Mouse (Mus musculus) heart, embryonic 12.5 days (tissue): ENCODE measurements around the gene Gsdma2. TPM values are rescaled to one million over a fixed set of nuclear protein-coding genes. Genes with fewer than 3 reads are reported as not detected.
"Not testable (repeated sequence)": the region's sequence is repeated elsewhere in the genome, so short reads cannot be mapped to it uniquely, and the experiment has no call there.

ENCODE experiments used
- ATAC-seq: fragments of 200-750 bp; cut with Nextera tagmentation; 2 replicates; pipeline ENCODE4 v1.8.0; 2017; ENCODE audit warnings: moderate TSS enrichment, moderate library complexity; ENCODE audit not compliant: insufficient number of reproducible peaks, low FRiP score
- H3K27ac ChIP-seq: fragments of 300-500 bp; sonication (generic); 2 replicates; pipeline ENCODE4 v1.5.1; 2016; ENCODE audit warnings: mild to moderate bottlenecking, moderate library complexity; ENCODE audit not compliant: poor library complexity, severe bottlenecking
- H3K27me3 ChIP-seq: fragments of 300-500 bp; sonication (generic); replicated peaks from 2 replicates; pipeline ENCODE4 v1.6.1; 2016; ENCODE audit warnings: mild to moderate bottlenecking, moderate library complexity
- H3K36me3 ChIP-seq: fragments of 300-500 bp; sonication (generic); 2 replicates; pipeline ENCODE4 v1.6.1; 2016; ENCODE audit warnings: mild to moderate bottlenecking, moderate library complexity
- H3K4me1 ChIP-seq: fragments of 300-500 bp; sonication (generic); replicated peaks from 2 replicates; pipeline ENCODE4 v1.6.1; 2016; ENCODE audit warnings: mild to moderate bottlenecking
- H3K4me2 ChIP-seq: fragments of 300-500 bp; sonication (generic); 2 replicates; pipeline ENCODE4 v1.6.1; 2016; ENCODE audit warnings: mild to moderate bottlenecking, moderate library complexity
- H3K4me3 ChIP-seq: fragments of 300-500 bp; sonication (generic); 2 replicates; pipeline ENCODE4 v1.5.1; 2016; ENCODE audit warnings: mild to moderate bottlenecking
- H3K9ac ChIP-seq: fragments of 300-500 bp; sonication (generic); 2 replicates; pipeline ENCODE4 v1.6.1; 2016; ENCODE audit warnings: mild to moderate bottlenecking, moderate library complexity
- H3K9me3 ChIP-seq: fragments of 300-500 bp; sonication (generic); replicated peaks from 2 replicates; pipeline ENCODE4 v1.6.1; 2016; ENCODE audit warnings: mild to moderate bottlenecking, moderate library complexity
- WGBS: fragments of 180-500 bp; shearing (Covaris S2); methylation state at CpG from one replicate; pipeline ENCODE4 v1.1.7; 2016; 5-methylcytosine and 5-hydroxymethylcytosine counted together
- polyA plus RNA-seq: library from polyadenylated mRNA; unstranded; fragments of >200 nt; fragmentation: Nextera tagmentation; extraction: Ambion mirVana; gene quantifications from 2 replicates; pipeline ENCODE4 v1.2.1, GENCODE M21; 2016

The Gsdma2 gene
- polyA plus RNA-seq, 1 experiment from 2014 or later = not detected

DNA sequence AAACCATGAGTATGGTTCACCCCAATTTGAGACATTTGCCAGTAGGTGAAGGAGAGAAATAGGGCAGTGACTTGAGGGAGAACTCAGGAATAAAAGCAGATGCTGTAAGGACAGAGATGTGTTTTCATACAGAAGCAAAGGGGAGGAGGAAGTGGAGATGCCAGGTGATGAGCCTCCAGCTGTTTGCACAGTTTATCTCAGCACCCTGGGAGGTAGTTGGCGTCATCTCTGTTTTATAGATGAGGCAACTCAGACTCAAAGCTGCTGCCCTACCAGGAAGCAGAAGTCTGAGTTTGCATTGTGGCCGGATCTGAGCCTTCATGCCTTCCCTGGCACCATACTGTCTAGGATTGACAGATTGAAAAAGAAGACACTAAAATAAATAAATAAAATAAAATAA lies 22.4 kb downstream of the Gsdma2 start:
- Histone ChIP-seq H3K36me3 (no peaks in the 10 kb centered on the region), H3K9ac (no peak overlapping the region), H3K27ac (no peak overlapping the region), H3K27me3 (peaks cover 71% of the 10 kb centered on the region), H3K4me3 (no peak overlapping the region), H3K4me2 (no peak overlapping the region), H3K9me3 (no peaks in the 10 kb centered on the region), H3K4me1 (no peaks in the 10 kb centered on the region)
- ATAC-seq = no peak
- WGBS = 42% methylated on average over 2 of the region's 2 CpGs

DNA sequence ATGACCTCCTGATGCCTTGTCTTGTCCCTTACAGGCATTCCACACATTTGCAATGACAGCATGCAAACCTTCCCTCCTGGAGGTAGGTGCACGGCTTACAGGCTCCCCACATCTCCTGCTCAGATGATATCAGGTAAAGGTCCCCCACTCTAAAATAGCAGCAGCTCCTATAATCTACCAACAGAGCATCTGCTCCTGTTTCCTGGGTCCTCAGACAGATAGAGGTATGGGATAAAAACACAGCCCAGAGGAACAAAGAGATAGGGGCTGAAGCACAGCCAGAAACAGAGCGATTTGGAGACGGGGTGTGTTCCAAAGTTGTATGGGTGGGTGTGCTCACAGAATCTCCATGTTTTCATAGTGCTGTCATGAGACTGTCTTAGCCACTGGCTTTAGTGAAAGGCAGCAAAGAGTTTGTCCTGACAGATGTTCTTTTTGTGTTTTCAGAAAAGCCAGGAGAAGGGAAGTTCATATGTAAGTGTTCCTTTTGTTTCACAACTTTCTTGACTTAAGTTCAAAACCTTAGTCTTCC lies 24.8 kb downstream of the Gsdma2 start:
- H3K27me3 ChIP-seq = peaks cover 52% of the 10 kb centered on the region
- no peaks in the 10 kb centered on the region for H3K9me3 ChIP-seq
- 58% methylated on average over 3 of the region's 3 CpGs for WGBS
- H3K4me2 ChIP-seq = no peak overlapping the region
- H3K4me3 ChIP-seq = no peak overlapping the region
- 0 out of 2 replicates have a peak, but pooled peaks cover 6% of the 10 kb centered on the region for H3K4me1 ChIP-seq
- H3K27ac ChIP-seq = no peak overlapping the region
- H3K36me3 ChIP-seq = no peaks in the 10 kb centered on the region
- H3K9ac ChIP-seq = no peak overlapping the region
- no peak for ATAC-seq

DNA sequence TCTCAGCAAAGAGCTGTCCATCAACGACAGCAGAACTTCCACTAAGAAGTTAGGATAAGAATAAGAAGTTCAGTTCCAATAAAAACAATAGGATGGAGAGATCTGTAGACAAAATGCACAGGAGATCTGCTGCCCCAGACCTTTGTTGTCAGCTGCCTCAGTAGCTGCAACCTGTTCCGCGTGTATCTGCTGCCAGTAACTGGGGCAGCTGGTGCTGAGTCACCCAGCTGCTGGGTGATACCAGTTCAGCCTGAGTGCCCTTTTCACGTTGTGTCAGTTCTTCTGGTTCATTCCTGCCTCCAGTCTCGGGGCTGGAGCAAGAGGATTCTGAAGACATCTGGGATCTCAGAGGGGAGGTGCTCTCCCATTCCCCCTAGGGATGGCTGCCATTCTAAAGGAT lies 25.3 kb downstream of the Gsdma2 start:
- no peak overlapping the region for H3K9ac ChIP-seq
- H3K4me2 ChIP-seq = no peak overlapping the region
- H3K27ac ChIP-seq = no peak overlapping the region
- H3K27me3 ChIP-seq = peaks cover 47% of the 10 kb centered on the region
- no peak overlapping the region for H3K4me3 ChIP-seq
- no peaks in the 10 kb centered on the region for H3K36me3 ChIP-seq
- WGBS = 41% methylated on average over 5 of the region's 5 CpGs
- H3K9me3 ChIP-seq = no peaks in the 10 kb centered on the region
- no peak for ATAC-seq
- 0 out of 2 replicates have a peak, but pooled peaks cover 7% of the 10 kb centered on the region for H3K4me1 ChIP-seq

DNA sequence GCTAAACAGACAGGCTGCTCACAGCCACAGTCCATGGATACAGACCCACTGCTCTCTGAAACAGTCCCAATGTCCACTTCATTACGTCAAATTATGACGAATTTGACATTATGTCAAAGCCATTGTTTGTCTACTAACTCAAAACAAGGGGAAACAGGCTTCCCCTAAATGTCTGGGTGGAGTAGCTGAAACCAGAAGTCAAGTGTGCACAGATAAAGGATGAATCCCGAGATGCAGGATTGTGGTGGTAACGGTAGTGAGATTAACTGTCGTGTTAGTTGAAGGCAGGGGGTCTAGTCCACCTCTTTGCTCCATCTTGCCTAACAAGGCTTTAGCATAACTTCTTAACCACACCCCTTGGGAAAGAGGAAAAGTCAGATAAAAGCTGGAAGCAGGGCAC lies 25.9 kb downstream of the Gsdma2 start:
- Histone ChIP-seq H3K27me3 (peaks cover 41% of the 10 kb centered on the region), H3K36me3 (no peaks in the 10 kb centered on the region), H3K9ac (no peak overlapping the region), H3K4me1 (0 out of 2 replicates have a peak, but pooled peaks cover 7% of the 10 kb centered on the region), H3K9me3 (no peaks in the 10 kb centered on the region), H3K4me3 (no peak overlapping the region), H3K4me2 (no peak overlapping the region), H3K27ac (no peak overlapping the region)
- ATAC-seq = no peak
- 74% methylated on average over 5 of the region's 5 CpGs for WGBS

DNA sequence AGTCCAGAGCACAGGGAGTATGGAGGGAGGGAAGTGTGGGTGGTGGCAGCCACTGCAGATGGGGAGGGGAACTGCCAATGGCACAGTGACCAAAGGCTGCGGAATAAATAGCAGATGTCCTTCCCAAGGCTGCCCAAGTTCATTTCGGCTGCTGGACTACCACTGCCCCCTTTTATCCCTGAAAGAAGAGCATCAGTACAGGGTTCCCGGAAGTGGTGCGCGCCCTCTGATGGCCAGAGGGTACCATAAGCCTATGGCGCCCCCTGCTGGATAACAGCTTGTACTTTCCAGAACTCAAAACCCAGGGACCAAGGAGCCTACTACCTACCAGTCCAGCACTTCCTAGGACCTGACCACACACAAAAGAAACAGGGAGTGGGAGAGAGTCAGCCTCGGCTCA lies 26.6 kb downstream of the Gsdma2 start:
- not testable (repeated sequence) for ATAC-seq, H3K36me3 ChIP-seq, H3K4me1 ChIP-seq, H3K9ac ChIP-seq, H3K4me3 ChIP-seq, H3K9me3 ChIP-seq, H3K27ac ChIP-seq
- H3K27me3 ChIP-seq = peaks cover 36% of the 10 kb centered on the region
- H3K4me2 ChIP-seq = peak overlapping the region; percentile 44
- 3% methylated on average over 7 of the region's 7 CpGs for WGBS

DNA sequence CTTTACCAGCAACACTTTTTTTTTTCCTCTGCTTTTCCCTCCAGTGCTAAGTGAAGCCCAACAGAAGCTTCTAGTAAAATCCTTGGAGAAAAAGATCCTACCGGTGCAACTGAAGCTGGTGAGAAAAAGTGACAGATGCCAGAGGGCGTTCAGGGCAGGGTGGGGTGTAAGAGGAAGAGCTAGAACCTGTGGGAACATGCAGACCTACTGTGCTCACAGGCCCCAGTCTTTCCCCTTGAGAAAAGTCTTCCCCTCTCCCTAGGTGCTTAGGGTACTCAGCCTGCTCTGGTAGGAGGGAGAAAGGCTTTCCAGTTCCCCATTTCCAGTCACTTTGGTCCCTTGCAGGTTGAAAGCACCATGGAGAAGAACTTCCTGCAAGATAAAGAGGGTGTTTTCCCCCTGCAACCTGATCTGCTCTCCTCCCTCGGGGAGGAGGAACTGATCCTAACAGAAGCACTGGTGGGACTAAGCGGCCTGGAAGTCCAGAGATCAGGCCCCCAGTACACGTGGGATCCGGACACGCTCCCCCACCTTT lies 29.3 kb downstream of the Gsdma2 start:
- H3K27me3 ChIP-seq = peaks cover 16% of the 10 kb centered on the region
- H3K9me3 ChIP-seq = no peaks in the 10 kb centered on the region
- H3K4me3 ChIP-seq = no peak overlapping the region
- H3K27ac ChIP-seq = no peak overlapping the region
- no peak overlapping the region for H3K4me2 ChIP-seq
- ATAC-seq = no peak
- 28% methylated on average over 7 of the region's 7 CpGs for WGBS
- 0 out of 2 replicates have a peak, but pooled peaks cover 7% of the 10 kb centered on the region for H3K4me1 ChIP-seq
- no peaks in the 10 kb centered on the region for H3K36me3 ChIP-seq
- H3K9ac ChIP-seq = no peak overlapping the region

DNA sequence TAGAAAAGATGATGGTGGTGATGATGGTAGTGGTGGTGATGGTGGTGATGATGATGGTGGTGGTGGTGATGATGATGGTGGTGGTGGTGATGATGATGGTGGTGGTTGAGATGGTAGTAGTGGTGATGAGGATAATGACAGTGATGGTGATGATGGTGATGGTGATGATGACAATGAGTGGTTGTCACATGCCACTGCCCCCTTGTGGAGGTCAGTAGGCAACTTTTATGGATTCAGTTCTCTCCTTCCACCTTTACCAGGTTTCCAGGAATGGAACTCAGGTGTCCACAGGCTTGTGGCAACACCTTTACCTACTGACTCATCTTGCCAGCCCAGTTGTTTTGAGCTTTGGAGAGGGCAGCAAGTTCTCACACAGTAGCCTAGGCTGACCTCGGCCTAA lies 33.5 kb downstream of the Gsdma2 start:
- peaks cover 15% of the 10 kb centered on the region for H3K4me1 ChIP-seq
- no peak overlapping the region for H3K9ac ChIP-seq
- peaks cover 8% of the 10 kb centered on the region; the same call in 1 of the 2 replicates for H3K36me3 ChIP-seq
- H3K27me3 ChIP-seq = no peaks in the 10 kb centered on the region
- no peak overlapping the region for H3K4me3 ChIP-seq
- no peak for ATAC-seq
- no peak overlapping the region for H3K27ac ChIP-seq
- H3K4me2 ChIP-seq = no peak overlapping the region
- WGBS = 89% methylated on average over 1 of the region's 1 CpGs
- H3K9me3 ChIP-seq = no peaks in the 10 kb centered on the region

DNA sequence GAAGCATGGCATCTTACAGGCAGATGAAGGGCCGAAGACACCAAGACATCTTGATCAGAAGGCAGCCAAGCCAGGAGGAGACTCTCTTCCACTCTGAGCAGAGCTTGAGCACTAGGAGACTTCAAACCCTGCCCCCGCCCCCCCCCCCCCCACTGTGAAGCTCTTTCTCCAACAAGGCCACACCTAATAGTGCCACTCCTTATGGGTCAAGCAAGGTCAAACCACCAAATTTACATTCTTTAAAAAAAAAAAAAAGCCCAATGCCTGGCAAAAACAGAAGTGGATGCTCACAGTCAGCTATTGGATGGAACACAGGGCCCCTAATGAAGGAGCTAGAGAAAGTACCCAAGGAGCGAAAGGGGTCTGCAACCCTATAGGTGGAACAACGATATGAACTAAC lies 34.0 kb downstream of the Gsdma2 start:
- H3K4me3 ChIP-seq, H3K9me3 ChIP-seq, ATAC-seq, H3K27ac ChIP-seq, H3K9ac ChIP-seq, H3K4me2 ChIP-seq, H3K27me3 ChIP-seq: not testable (repeated sequence)
- 86% methylated on average over 4 of the region's 4 CpGs for WGBS
- Histone ChIP-seq H3K4me1 (peaks cover 15% of the 10 kb centered on the region), H3K36me3 (peaks cover 14% of the 10 kb centered on the region)

DNA sequence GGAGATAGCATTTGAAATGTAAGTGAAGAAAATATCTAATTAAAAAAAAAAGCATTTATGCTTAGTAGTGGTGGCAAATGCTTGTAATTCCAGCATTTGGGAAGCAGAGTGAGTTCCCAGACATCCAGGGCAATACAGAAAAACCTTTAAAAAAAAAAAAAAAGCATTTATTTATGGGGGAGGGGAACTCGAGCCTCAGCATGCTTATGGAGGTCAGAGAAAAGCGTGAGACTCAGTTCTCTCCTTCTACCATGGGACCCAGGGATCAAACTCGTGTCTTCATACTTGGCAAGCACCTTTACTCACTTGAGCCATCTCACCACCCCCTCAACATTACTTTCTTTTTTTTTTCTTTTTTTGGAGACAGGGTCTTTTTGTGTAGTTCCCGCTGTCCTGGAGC lies 34.6 kb downstream of the Gsdma2 start:
- WGBS = 72% methylated on average over 4 of the region's 4 CpGs
- Histone ChIP-seq H3K9me3 (no peaks in the 10 kb centered on the region), H3K9ac (no peak overlapping the region), H3K4me2 (no peak overlapping the region), H3K27me3 (no peaks in the 10 kb centered on the region), H3K4me3 (no peak overlapping the region), H3K4me1 (peaks cover 11% of the 10 kb centered on the region), H3K27ac (no peak overlapping the region), H3K36me3 (peaks cover 20% of the 10 kb centered on the region)
- ATAC-seq = no peak

DNA sequence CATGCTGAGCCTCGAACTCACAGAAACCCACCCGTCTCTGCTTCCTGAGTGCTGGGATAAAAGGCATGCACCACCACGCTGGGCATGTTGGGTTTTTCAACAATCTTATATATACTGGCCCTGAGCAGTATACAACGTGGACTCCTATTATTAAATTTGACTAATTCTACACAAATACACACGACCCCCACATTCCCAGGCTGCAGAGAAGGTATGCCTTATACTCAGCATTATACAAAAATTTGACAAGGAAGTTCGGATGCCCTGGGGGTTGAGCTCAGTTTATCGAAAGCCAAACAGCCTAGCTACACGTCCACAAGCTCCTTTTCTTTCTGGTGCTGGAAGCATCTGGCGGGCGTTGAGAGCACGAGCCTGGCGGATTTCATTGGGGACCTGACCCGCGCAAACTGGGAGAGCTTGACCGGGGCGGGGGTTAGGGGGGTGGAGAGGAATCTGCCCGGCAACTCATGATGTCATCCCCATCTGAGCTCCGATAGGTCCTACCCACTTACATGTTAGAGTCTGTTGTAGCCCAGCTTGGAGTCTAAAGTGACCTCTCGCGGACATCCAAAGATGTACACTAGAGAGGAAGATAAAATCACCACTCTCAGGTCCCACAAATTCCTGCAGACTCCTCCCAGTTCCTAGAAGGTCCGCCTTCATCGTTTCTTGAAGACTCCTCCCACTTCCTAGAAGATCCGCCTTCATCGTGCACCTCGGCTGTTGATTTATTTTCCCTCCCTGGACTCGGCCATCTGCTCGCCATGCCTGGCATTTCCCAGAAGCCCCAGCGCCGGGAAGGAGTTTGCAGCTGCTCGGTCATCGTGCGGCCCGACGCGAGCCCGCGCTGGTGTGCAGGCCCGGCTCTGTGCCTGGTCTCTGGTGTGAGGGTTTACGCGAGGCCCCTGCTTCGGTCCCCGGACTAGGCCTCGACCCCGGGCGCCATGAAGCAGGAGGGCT lies 35.5 kb downstream of the Gsdma2 start, which contains the start of gene Psmd3:
Gene Psmd3 (plus strand): TSS at position 769 of the 960 bp plus-strand sequence.
- ATAC-seq = peak; percentile 96
- H3K36me3 ChIP-seq = peaks cover 28% of the 10 kb centered on the region
- WGBS = 5% methylated on average over 45 of the region's 45 CpGs
- H3K27me3 ChIP-seq = no peaks in the 10 kb centered on the region
- peak within 1 kb of the TSS; percentile 95 for H3K4me2 ChIP-seq
- H3K9me3 ChIP-seq = no peaks in the 10 kb centered on the region
- H3K27ac ChIP-seq = peak within 1 kb of the TSS; percentile 36
- peak within 1 kb of the TSS; percentile 84 for H3K4me3 ChIP-seq
- H3K4me1 ChIP-seq = peaks cover 8% of the 10 kb centered on the region
- H3K9ac ChIP-seq = peak within 1 kb of the TSS; percentile 95

DNA sequence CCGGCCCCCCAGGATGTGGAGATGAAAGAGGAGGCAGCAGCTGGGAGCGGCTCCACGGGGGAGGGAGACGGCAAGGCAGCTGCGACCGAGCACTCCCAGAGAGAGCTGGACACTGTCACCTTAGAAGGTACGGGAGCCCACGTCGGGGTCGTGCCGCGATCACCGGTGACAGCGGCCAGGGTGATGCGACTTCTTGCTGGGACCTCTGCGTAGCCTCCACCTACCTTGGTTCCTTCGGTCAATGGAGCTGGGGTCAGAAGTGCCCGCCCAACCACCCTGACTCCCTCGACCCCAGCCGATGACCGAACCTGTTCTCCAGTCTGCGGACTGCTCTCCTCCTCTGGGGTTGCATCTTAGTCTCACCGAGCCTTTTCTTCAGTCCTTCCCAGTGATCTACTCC lies 36.3 kb downstream of the Gsdma2 start:
- WGBS = under 1% methylated on average over 23 of the region's 23 CpGs
- H3K4me3 ChIP-seq = peak overlapping the region; percentile 84
- H3K9ac ChIP-seq = peak overlapping the region; percentile 95
- H3K9me3 ChIP-seq = no peaks in the 10 kb centered on the region
- H3K4me1 ChIP-seq = peaks cover 8% of the 10 kb centered on the region
- H3K27me3 ChIP-seq = no peaks in the 10 kb centered on the region
- peak overlapping the region; percentile 36 for H3K27ac ChIP-seq
- peak; percentile 10 for ATAC-seq
- H3K36me3 ChIP-seq = peaks cover 36% of the 10 kb centered on the region
- H3K4me2 ChIP-seq = peak overlapping the region; percentile 95
